Mouse (Mus musculus): ENCODE data around the gene Epha5. TPM values are rescaled to one million over a fixed set of nuclear protein-coding genes. Genes with fewer than 3 reads are reported as not detected.

The Epha5 gene
- polyA plus RNA-seq, 1 experiment: 0.06 TPM

GRCm38 (mm10) chr5:84313619-84314018 lies 103.6 kb downstream of the Epha5 start:
- DNase-seq (ENCODE audit: low spot score): no peak

DNA sequence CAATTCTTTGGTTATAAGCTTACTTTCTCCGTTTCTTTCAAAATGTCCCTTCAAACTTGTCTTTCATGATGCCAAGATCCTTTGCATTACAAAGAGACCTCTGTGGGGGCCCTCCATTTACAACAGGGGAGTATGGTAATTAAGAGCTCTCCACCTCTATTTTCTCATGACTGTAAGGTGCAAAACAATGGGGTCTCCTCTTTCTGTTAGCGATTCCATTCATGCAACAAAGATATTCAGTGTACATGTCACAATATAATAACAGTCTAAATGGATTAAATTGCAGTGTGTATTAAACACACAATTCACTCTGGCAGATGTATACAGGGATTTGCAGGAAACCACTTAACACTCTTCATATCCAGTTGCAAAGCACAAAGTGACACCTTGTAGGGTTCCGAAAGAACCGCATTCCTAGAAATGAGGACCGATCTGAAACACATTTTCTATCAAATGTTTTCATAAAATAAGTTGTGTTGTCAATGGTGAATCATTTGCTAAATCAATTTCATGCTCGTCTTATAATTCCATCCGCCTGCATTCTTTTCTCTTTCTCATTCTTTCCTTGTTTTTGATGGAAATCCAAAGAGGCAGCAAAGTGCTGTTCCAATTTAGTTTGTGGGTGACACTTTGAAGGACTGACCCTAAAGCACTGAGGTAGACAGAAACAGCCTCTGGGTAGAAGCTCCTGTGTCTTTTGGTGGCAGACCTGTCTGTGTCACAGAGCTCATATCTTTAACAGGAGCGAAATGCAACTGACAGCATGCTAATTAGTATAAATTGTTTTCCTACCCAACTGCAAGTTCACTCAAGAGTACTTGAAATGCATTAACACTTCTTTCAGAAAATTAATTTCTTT lies 118.1 kb downstream of the Epha5 start:
- DNase-seq (ENCODE audit: low spot score): no peak

GRCm38 (mm10) chr5:84289429-84289977 lies 127.7 kb downstream of the Epha5 start:
- DNase-seq (ENCODE audit: low spot score): no peak

- no peak for DNase-seq (ENCODE audit: low spot score)
Measured at GRCm38 (mm10) chr5:84281290-84282017, 135.7 kb downstream of the Epha5 start.

DNA sequence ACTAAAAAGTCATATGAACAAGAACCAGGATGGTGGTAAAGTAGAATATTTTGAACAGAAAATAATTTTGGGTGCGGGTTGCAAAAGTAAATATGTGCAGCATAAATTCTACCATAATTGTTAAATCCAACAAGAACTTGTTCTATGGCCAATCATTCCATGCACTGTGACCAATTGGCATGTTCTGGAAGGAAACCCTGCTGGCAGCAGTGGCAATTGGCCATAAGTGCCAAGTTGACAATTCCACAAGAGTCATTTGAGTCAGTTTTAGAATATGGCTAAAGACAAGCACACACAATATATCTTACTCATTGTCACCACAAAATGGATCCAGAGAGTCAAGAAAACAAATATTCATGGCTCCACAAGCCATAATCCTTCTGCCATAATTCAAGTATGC lies 140.2 kb downstream of the Epha5 start:
- DNase-seq (ENCODE audit: low spot score): no peak

- DNase-seq (ENCODE audit: low spot score): no peak
Measured at GRCm38 (mm10) chr5:84265407-84265806, 151.8 kb downstream of the Epha5 start.

DNA sequence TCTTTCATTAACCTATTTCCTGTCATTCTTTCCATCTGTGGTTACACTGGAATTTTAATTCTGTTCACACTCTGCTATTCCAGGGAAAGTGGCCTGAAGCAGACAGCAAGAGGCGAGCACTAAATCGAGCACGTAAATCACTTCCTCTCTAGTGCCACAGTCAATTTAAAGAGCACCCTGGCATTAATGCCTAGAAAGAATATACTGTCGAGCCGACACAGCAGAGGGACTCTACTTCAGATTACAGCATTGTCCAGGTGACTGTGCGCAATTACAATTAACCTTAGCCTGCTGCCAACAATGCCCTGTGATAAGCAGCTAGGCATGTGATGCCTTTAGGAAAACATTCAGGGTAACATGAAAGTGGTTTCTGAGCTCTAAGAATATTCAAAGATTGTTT lies 153.2 kb downstream of the Epha5 start:
- DNase-seq (ENCODE audit: low spot score): no peak

GRCm38 (mm10) chr5:84229971-84230370 lies 187.2 kb downstream of the Epha5 start:
- DNase-seq (ENCODE audit: low spot score): no peak

- no peak for DNase-seq (ENCODE audit: low spot score)
Measured at GRCm38 (mm10) chr5:84208609-84209008, 208.6 kb downstream of the Epha5 start.

DNA sequence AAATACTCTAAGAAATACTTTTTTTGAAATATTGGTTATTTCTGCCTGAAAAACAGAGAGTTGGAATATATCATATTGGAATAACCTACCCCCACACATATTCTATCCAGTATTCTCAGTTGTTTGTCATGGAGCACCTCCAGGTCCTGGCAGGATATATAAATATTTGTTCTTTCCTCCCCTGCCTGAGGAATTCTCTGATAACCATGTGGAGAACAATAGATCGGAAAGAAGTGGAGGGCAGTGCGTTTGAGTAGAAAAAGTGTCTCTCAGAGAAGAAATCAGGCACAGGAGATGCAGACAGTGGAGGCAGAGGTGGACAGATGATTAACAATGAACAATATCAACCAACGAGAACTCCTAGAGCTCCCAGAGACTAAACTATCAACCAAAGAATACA lies 223.8 kb downstream of the Epha5 start:
- no peak for DNase-seq (ENCODE audit: low spot score)

DNA sequence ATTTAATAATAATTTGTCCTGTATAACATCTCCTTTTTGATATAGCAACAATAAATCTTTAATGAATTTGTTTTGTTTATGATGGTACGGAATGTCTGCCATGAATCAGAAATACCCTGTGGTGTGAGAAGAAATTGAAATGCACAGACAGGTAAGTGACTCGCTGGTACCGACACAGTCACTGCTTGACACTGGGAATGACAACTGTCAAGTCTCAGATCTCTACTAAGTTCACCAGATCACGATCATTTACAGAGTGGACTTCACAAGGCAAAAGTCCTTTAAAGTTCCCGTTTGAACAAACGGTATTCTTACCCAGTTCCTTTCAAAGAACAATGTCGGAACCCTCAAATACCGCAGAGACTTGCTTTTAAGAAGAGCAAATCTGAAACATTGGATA lies 233.0 kb downstream of the Epha5 start:
- no peak for DNase-seq (ENCODE audit: low spot score)

GRCm38 (mm10) chr5:84153095-84153494 lies 264.1 kb downstream of the Epha5 start:
- DNase-seq (ENCODE audit: low spot score): no peak

GRCm38 (mm10) chr5:84142138-84142537 lies 275.0 kb downstream of the Epha5 start:
- no peak for DNase-seq (ENCODE audit: low spot score)

DNA sequence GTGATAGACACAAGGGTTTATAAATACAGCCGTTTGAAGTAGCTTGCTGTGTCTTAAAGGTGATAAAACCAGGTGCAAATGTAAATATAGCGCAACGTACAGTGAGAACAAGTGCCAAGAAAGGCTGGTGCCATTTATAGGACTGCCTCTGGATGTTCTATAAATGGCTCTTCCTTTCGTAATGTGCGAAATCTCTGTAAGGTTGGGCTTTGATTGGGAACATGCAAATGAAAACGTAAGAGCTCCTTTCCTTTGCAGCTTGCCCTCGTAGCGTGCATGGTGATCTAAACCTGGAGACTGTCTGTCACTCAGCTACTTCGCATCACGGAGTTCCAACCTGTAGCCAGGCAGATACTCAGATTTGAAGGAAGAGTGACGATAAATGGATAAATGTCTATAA lies 321.2 kb downstream of the Epha5 start:
- DNase-seq (ENCODE audit: low spot score): no peak

DNA sequence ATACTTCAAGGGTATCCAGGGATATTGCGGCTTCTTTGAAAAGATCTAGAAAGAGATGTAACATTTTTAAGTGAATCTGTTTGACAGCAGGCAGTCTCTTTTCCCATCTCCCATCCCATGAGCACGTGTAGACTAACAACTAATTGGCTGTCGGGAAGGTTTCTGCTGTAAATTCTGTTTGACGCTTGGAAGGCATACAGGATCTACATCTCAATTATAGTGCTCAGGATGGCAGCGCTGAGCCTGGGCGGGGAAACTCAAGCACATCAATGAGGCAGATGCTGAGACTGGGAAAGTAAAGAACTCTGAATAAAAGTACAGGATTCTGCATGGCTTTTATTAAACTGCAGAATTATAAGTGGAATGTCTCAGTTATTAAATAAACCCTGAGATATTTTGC lies 335.9 kb downstream of the Epha5 start:
- no peak for DNase-seq (ENCODE audit: low spot score)

- DNase-seq (ENCODE audit: low spot score): no peak
Measured at GRCm38 (mm10) chr5:84070976-84071375, 346.2 kb downstream of the Epha5 start.

- DNase-seq (ENCODE audit: low spot score): no peak
Measured at GRCm38 (mm10) chr5:84053880-84054279, 363.3 kb downstream of the Epha5 start.

- DNase-seq (ENCODE audit: low spot score): no peak
Measured at GRCm38 (mm10) chr5:84037250-84037963, 379.8 kb downstream of the Epha5 start.

All from urinary bladder, adult 2 months (tissue).